Mouse (Mus musculus) kidney, adult 2 months (tissue): ENCODE data around the gene Calm1.

ENCODE experiments used
- CTCF ChIP-seq: fragments of 200-500 bp; conservative IDR thresholded peaks from 2 replicates; pipeline ENCODE4 v1.5.1; 2011; ENCODE audit warnings: low read depth, mild to moderate bottlenecking, control low read depth, low read length, moderate library complexity, mixed read lengths; ENCODE audit not compliant: insufficient read depth, insufficient read length
- POLR2A ChIP-seq: fragments of 200-500 bp; IDR thresholded peaks from one replicate; pipeline ENCODE4 v1.6.1; 2011; ENCODE audit warnings: low read depth, low read length, control low read depth

DNA sequence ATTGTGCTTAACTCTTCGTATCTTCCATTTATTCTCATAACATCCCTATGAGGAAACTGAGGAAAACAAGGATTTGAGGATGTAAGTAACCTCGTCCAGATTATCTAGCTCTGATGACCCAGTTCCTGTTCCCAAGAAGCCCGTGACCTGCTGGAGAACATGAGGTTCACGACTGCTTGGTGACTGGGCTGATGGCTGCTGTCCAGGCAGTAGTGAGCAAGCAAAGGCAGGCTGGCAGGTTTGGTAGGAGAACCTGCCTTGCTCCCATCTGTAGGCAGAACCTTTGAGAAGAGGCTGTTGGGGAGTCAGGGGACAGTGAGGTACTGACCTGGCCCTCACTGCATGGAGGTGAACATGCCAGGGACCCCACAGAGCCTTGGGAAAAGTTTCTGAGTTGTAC is 26.0 kb downstream of the Calm1 start:
- TF ChIP-seq POLR2A (no peak), CTCF (no peak)
